Mouse (Mus musculus) embryonic facial prominence, embryonic 15.5 days (tissue): ENCODE results near the gene Ccdc39. TPM values are rescaled to one million over a fixed set of nuclear protein-coding genes. Genes with fewer than 3 reads are reported as not detected.

Experiments
- ATAC-seq: fragments of 200-750 bp; cut with Nextera tagmentation; 2 replicates; pipeline ENCODE4 v1.8.0; 2017; ENCODE audit warnings: low read depth, moderate TSS enrichment; ENCODE audit not compliant: insufficient number of reproducible peaks, low FRiP score, low TSS enrichment
- H3K27ac ChIP-seq: fragments of 300-500 bp; sonication (generic); replicated peaks from 2 replicates; pipeline ENCODE4 v1.5.1; 2015; ENCODE audit warnings: mild to moderate bottlenecking, inconsistent platforms
- H3K27me3 ChIP-seq: fragments of 300-500 bp; sonication (generic); 2 replicates; pipeline ENCODE4 v1.6.1; 2015; ENCODE audit warnings: inconsistent platforms
- H3K36me3 ChIP-seq: fragments of 300-500 bp; sonication (generic); 2 replicates; pipeline ENCODE4 v1.6.1; 2015; ENCODE audit warnings: mild to moderate bottlenecking, inconsistent platforms
- H3K4me1 ChIP-seq: fragments of 300-500 bp; sonication (generic); 2 replicates; pipeline ENCODE4 v1.6.1; 2015; ENCODE audit warnings: inconsistent platforms
- H3K4me2 ChIP-seq: fragments of 300-500 bp; sonication (generic); replicated peaks from 2 replicates; pipeline ENCODE4 v1.6.1; 2015; ENCODE audit warnings: mild to moderate bottlenecking, inconsistent platforms
- H3K4me3 ChIP-seq: fragments of 300-500 bp; sonication (generic); replicated peaks from 2 replicates; pipeline ENCODE4 v1.5.1; 2015; ENCODE audit warnings: mild to moderate bottlenecking, inconsistent platforms
- H3K9ac ChIP-seq: fragments of 300-500 bp; sonication (generic); 2 replicates; pipeline ENCODE4 v1.6.1; 2015; ENCODE audit warnings: inconsistent platforms
- H3K9me3 ChIP-seq: fragments of 300-500 bp; sonication (generic); replicated peaks from 2 replicates; pipeline ENCODE4 v1.6.1; 2016; ENCODE audit warnings: inconsistent platforms
- WGBS: fragments of 180-500 bp; shearing (Covaris S2); methylation state at CpG from one replicate; pipeline ENCODE4 v1.1.7; 2015; 5-methylcytosine and 5-hydroxymethylcytosine counted together
- polyA plus RNA-seq: library from polyadenylated mRNA; unstranded; fragments of >200 nt; fragmentation: Nextera tagmentation; extraction: Ambion mirVana; gene quantifications from 2 replicates; pipeline ENCODE4 v1.2.1, GENCODE M21; 2015

Ccdc39 gene
- 8.8 and 13.1 TPM in 2 replicates for polyA plus RNA-seq

GRCm38 (mm10) chr3:33843801-33844632, at the start of gene Ccdc39:
TSS of gene Ccdc39 (minus strand) at chr3:33844310.
- H3K27ac ChIP-seq: no peak within 1 kb of the TSS
- H3K4me3 ChIP-seq: peak within 1 kb of the TSS; percentile 51
- no peaks in the 10 kb centered on the region for H3K36me3 ChIP-seq
- no peaks in the 10 kb centered on the region for H3K9me3 ChIP-seq
- no peaks in the 10 kb centered on the region for H3K27me3 ChIP-seq
- H3K9ac ChIP-seq: peak within 1 kb of the TSS; percentile 23; the same call in 1 of the 2 replicates
- peak; percentile 78 for ATAC-seq
- 4% methylated on average over 26 of the region's 26 CpGs for WGBS
- H3K4me1 ChIP-seq: peaks cover 6% of the 10 kb centered on the region
- peak within 1 kb of the TSS; percentile 68 for H3K4me2 ChIP-seq

DNA sequence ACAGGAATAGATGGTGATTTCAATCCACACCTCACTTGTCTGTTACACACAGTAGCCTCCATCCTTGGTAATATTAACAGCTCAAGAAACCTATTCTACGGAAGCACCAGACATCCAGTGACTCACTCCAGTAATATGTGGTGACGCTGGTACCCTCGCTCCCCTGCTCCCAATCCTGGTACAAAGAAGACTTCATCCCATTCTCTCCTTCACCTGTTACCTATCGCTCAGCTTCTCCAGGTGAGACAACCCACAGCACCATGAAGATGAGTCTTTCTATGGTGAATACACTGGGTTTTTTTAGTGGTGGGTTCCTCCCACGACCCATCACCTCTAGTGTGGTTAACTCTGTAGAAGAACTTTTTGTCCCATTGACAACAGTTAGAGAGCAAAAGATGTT, 49.3 kb upstream of the Ccdc39 start:
- H3K9ac ChIP-seq: no peak overlapping the region
- H3K9me3 ChIP-seq: no peaks in the 10 kb centered on the region
- WGBS: 87% methylated on average over 5 of the region's 5 CpGs
- H3K4me2 ChIP-seq: no peak overlapping the region
- no peak overlapping the region for H3K27ac ChIP-seq
- no peak for ATAC-seq
- no peaks in the 10 kb centered on the region for H3K36me3 ChIP-seq
- H3K4me1 ChIP-seq: no peaks in the 10 kb centered on the region
- H3K4me3 ChIP-seq: no peak overlapping the region
- H3K27me3 ChIP-seq: no peaks in the 10 kb centered on the region

GRCm38 (mm10) chr3:33887438-33887837, 43.3 kb upstream of the Ccdc39 start:
- 54% methylated on average over 8 of the region's 8 CpGs for WGBS
- H3K9me3 ChIP-seq: no peaks in the 10 kb centered on the region
- no peak overlapping the region for H3K4me2 ChIP-seq
- no peak for ATAC-seq
- no peak overlapping the region for H3K27ac ChIP-seq
- H3K9ac ChIP-seq: no peak overlapping the region
- H3K4me1 ChIP-seq: no peaks in the 10 kb centered on the region
- no peaks in the 10 kb centered on the region for H3K27me3 ChIP-seq
- H3K4me3 ChIP-seq: no peak overlapping the region
- H3K36me3 ChIP-seq: no peaks in the 10 kb centered on the region

GRCm38 (mm10) chr3:33883105-33883504, 39.0 kb upstream of the Ccdc39 start:
- Histone ChIP-seq H3K9me3 (no peaks in the 10 kb centered on the region), H3K4me3 (no peak overlapping the region), H3K36me3 (no peaks in the 10 kb centered on the region), H3K4me2 (no peak overlapping the region), H3K4me1 (no peaks in the 10 kb centered on the region), H3K27me3 (no peaks in the 10 kb centered on the region), H3K27ac (no peak overlapping the region), H3K9ac (no peak overlapping the region)
- WGBS: 74% methylated on average over 6 of the region's 6 CpGs
- ATAC-seq: no peak

DNA sequence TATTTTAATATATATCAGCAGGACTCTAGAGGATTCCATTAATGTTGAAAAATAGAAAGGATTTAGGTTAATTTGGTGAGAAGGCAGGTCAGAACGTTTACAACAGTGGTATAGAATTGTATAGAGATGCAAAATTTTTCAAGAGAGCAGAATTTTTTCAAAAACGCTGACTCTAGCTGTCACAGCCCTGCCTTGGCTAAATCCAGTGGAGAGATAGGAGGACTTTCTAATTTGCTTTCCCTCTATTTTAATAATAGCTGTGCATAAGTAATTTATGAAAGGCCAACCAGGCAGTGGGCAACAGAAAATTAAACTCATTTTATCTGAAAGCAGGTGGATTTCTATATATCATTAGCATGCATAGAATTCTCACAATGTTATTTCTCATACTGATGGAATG, 38.6 kb upstream of the Ccdc39 start:
- ATAC-seq: no peak
- no peak overlapping the region for H3K27ac ChIP-seq
- no peak overlapping the region for H3K4me2 ChIP-seq
- H3K9me3 ChIP-seq: no peaks in the 10 kb centered on the region
- H3K36me3 ChIP-seq: no peaks in the 10 kb centered on the region
- no peak overlapping the region for H3K9ac ChIP-seq
- H3K4me1 ChIP-seq: no peaks in the 10 kb centered on the region
- 70% methylated on average over 2 of the region's 2 CpGs for WGBS
- H3K4me3 ChIP-seq: no peak overlapping the region
- no peaks in the 10 kb centered on the region for H3K27me3 ChIP-seq

GRCm38 (mm10) chr3:33878661-33879060, 34.6 kb upstream of the Ccdc39 start:
- WGBS: 88% methylated on average over 6 of the region's 6 CpGs
- Histone ChIP-seq H3K36me3 (no peaks in the 10 kb centered on the region), H3K27me3 (no peaks in the 10 kb centered on the region), H3K4me1 (no peaks in the 10 kb centered on the region), H3K4me2 (no peak overlapping the region), H3K9ac (no peak overlapping the region), H3K9me3 (no peaks in the 10 kb centered on the region), H3K4me3 (no peak overlapping the region), H3K27ac (no peak overlapping the region)
- no peak for ATAC-seq

DNA sequence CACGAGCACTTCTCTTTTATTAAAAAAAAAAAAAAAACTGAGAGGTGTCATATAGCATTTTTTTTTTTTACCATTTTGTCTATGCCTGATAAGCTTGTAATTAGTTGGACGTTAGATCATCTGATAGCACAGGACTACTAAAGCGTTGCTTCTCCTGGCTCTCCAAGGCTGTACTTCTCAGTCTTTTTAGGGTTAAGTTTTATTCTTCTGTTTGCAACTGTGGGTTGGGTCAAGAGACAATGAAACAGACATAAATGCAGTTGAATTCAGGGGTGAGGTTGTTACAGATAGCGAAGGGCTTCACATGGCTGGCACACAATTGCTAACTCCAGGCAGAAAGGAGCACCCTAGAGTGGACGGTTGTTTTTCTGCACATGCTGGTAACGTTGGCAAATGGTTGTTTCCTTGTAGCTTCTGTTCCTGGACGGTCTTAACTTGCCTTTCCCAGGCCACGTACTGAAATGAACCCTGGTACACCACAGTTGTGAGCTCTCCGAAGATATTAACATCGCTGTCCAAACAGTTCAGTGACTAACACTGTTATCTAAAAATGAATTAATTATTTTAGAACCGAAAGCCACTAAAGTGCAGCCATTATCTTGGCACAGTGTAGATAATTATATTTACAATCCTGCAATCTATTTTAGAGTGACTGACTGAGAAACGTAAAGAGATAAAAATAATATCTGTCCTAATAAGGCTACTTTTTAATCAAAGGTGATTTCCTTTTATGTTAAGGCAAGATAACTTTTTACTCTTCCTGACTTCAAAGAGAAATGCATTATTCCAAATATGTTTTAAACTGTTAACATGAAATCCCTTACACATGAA, 30.6 kb upstream of the Ccdc39 start:
- no peak for ATAC-seq
- no peaks in the 10 kb centered on the region for H3K36me3 ChIP-seq
- H3K4me3 ChIP-seq: no peak overlapping the region
- no peaks in the 10 kb centered on the region for H3K9me3 ChIP-seq
- no peaks in the 10 kb centered on the region for H3K27me3 ChIP-seq
- H3K4me2 ChIP-seq: no peak overlapping the region
- WGBS: 68% methylated on average over 12 of the region's 12 CpGs
- no peak overlapping the region for H3K27ac ChIP-seq
- no peak overlapping the region for H3K9ac ChIP-seq
- no peaks in the 10 kb centered on the region for H3K4me1 ChIP-seq

DNA sequence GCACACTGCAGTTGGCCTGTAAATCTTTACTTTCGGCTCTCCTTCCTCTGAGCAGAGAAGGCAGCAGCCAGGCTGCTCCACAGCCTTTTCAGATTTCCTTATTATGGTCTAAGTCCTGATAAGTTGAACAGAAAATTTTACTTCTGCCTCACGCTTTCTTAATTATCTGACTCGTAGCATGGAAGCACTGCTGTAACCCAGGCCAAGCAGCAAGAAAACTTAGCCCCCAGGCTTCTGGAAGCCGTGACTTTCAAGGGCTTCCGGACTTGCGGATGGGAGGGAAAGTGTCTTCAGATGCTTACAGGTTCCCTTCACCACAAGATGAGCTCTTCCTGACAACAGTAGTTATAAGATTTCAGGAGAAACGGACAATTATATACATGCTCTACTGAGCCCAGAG, 29.7 kb upstream of the Ccdc39 start:
- WGBS: 38% methylated on average over 7 of the region's 7 CpGs
- H3K27me3 ChIP-seq: no peaks in the 10 kb centered on the region

GRCm38 (mm10) chr3:33873366-33873765, 29.3 kb upstream of the Ccdc39 start:
- H3K4me3 ChIP-seq: no peak overlapping the region
- no peak overlapping the region for H3K9ac ChIP-seq
- no peak overlapping the region for H3K4me2 ChIP-seq
- ATAC-seq: no peak
- no peaks in the 10 kb centered on the region for H3K9me3 ChIP-seq
- H3K36me3 ChIP-seq: no peaks in the 10 kb centered on the region
- H3K27me3 ChIP-seq: no peaks in the 10 kb centered on the region
- H3K27ac ChIP-seq: no peak overlapping the region
- no peaks in the 10 kb centered on the region for H3K4me1 ChIP-seq
- 59% methylated on average over 8 of the region's 8 CpGs for WGBS

More for the DNA sequence above, 29.7 kb upstream of the Ccdc39 start:
- no peak overlapping the region for H3K4me2 ChIP-seq
- H3K9me3 ChIP-seq: no peaks in the 10 kb centered on the region
- H3K36me3 ChIP-seq: no peaks in the 10 kb centered on the region
- no peak for ATAC-seq
- H3K9ac ChIP-seq: no peak overlapping the region
- H3K4me3 ChIP-seq: no peak overlapping the region
- H3K4me1 ChIP-seq: no peaks in the 10 kb centered on the region
- no peak overlapping the region for H3K27ac ChIP-seq

GRCm38 (mm10) chr3:33864000-33864540, 20.0 kb upstream of the Ccdc39 start:
- Histone ChIP-seq H3K4me3 (no peak overlapping the region), H3K27me3 (no peaks in the 10 kb centered on the region), H3K4me1 (no peaks in the 10 kb centered on the region), H3K27ac (no peak overlapping the region), H3K9me3 (no peaks in the 10 kb centered on the region), H3K9ac (no peak overlapping the region), H3K4me2 (no peak overlapping the region), H3K36me3 (no peaks in the 10 kb centered on the region)
- no peak for ATAC-seq

DNA sequence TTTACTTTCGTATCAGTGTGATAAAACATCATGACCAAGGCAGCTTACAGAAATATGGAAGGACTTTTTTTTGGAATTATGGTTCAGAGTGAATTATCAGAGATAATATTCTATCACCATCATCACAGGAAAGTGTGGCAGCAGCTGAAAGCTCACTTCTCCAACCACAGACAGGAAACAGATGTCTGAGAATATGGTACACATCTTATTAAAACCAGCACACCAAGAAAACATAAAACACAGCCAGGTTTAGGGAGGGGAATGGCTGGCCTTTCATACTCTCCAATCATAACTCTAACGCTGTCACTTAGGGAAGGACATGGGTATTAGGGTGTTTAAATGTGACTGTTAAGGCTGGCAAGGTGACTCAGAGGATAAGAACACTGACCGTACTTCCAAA, 14.8 kb upstream of the Ccdc39 start:
- Histone ChIP-seq H3K4me1 (no peaks in the 10 kb centered on the region), H3K4me2 (no peak overlapping the region), H3K4me3 (no peak overlapping the region), H3K36me3 (no peaks in the 10 kb centered on the region), H3K27ac (no peak overlapping the region), H3K27me3 (no peaks in the 10 kb centered on the region), H3K9me3 (no peaks in the 10 kb centered on the region), H3K9ac (no peak overlapping the region)
- no peak for ATAC-seq
- WGBS: 73% methylated on average over 3 of the region's 3 CpGs
